Mouse (Mus musculus): ENCODE results near the gene A030005K14Rik.

The A030005K14Rik gene

GRCm38 (mm10) chr1:83036892-83037667 is 22.1 kb downstream of the A030005K14Rik start:
- DNase-seq (ENCODE audit: extremely low read depth, insufficient read length, low spot score): no peak

- DNase-seq (ENCODE audit: extremely low read depth, insufficient read length, low spot score): no peak
Observed at GRCm38 (mm10) chr1:83034509-83034908, 24.7 kb downstream of the A030005K14Rik start.

GRCm38 (mm10) chr1:83032508-83032907 is 26.7 kb downstream of the A030005K14Rik start:
- DNase-seq (ENCODE audit: extremely low read depth, insufficient read length, low spot score): no peak

- DNase-seq (ENCODE audit: extremely low read depth, insufficient read length, low spot score): no peak
Observed at GRCm38 (mm10) chr1:83031950-83032349, 27.2 kb downstream of the A030005K14Rik start.

GRCm38 (mm10) chr1:83016556-83016955 is 42.6 kb downstream of the A030005K14Rik start:
- DNase-seq (ENCODE audit: extremely low read depth, insufficient read length, low spot score): no peak

- DNase-seq (ENCODE audit: extremely low read depth, insufficient read length, low spot score): no peak
Observed at GRCm38 (mm10) chr1:83015329-83015879, 43.8 kb downstream of the A030005K14Rik start.

- DNase-seq (ENCODE audit: extremely low read depth, insufficient read length, low spot score): no peak
Observed at GRCm38 (mm10) chr1:83014477-83014876, 44.7 kb downstream of the A030005K14Rik start.
